Mouse (Mus musculus) embryonic fibroblast, embryonic 13.5 days (primary cell): ENCODE measurements around the gene Cnpy4. TPM values are rescaled to one million over a fixed set of nuclear protein-coding genes. Genes with fewer than 3 reads are reported as not detected.

Source experiments
- H3K27ac ChIP-seq: 2 replicates; pipeline ENCODE4 v1.5.1; 2012; ENCODE audit warnings: low read length, control low read depth, inconsistent platforms; ENCODE audit not compliant: insufficient read depth
- H3K4me1 ChIP-seq: 2 replicates; pipeline ENCODE4 v1.6.1; 2011; ENCODE audit warnings: low read length; ENCODE audit not compliant: control insufficient read depth, insufficient read depth
- H3K4me3 ChIP-seq: 2 replicates; pipeline ENCODE4 v1.5.1; 2011; ENCODE audit warnings: mild to moderate bottlenecking, control low read depth, low read length; ENCODE audit not compliant: insufficient read depth
- CTCF ChIP-seq: IDR thresholded peaks from 2 replicates; pipeline ENCODE4 v1.5.1; 2011; ENCODE audit warnings: mild to moderate bottlenecking, control low read depth, low read length, moderate library complexity, borderline replicate concordance; ENCODE audit not compliant: insufficient read depth
- POLR2A ChIP-seq: IDR thresholded peaks from 2 replicates; pipeline ENCODE4 v1.6.1; 2011; ENCODE audit warnings: low read depth, mild to moderate bottlenecking, control low read depth, low read length, moderate library complexity
- polyA plus RNA-seq: library from polyadenylated mRNA; stranded (reverse); fragments of >200 nt; gene quantifications from 2 replicates; pipeline ENCODE4 v1.2.4, GENCODE M21; 2011; ENCODE audit warnings: low read depth; ENCODE audit not compliant: missing spikeins, insufficient read length

The Cnpy4 gene
- polyA plus RNA-seq, 1 experiment = 63.3 TPM

DNA sequence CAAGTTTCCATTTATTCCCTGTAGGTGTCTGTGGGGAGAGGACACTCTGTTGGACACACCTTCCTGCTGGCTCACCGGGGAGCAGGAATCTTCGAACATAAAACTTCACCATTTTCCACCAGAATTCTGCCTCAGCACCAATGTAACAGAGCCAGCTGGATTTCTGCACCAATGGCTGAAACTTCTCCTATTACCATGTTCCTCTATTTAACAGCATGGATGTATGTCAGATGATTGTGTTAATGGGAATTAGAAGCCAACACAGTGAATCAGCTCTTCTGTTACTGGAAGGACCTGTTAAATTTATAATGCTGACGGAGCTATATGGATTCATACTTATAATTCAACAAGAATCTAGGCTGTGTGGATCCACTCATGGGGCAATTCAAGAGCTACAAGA lies 42.2 kb downstream of the Cnpy4 start:
- no peaks in the 10 kb centered on the region for H3K4me1 ChIP-seq
- no peak overlapping the region for H3K4me3 ChIP-seq
- no peak overlapping the region for H3K27ac ChIP-seq
- TF ChIP-seq POLR2A (no peak), CTCF (no peak)

DNA sequence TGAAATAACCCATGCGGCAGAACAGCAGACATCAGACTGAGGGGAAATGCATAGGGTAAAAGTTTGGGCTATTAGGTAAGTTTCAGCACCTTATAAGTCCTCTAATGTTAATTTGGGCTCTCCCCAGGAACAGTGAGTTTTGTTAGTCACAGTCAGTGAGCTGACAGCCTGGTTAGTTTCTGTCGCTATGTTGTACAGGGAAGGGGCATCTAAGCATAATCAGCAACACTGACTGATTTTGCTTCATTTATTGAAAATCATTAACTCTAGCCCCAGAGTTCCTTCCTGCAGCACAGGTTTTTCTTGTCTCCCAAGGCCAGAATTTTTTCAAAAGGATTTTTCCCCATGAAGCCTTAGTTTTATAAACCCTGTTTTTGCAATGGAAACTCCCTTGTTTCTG lies 46.5 kb downstream of the Cnpy4 start:
- TF ChIP-seq POLR2A (no peak), CTCF (no peak)
- Histone ChIP-seq H3K4me1 (no peaks in the 10 kb centered on the region), H3K27ac (no peak overlapping the region), H3K4me3 (no peak overlapping the region)

GRCm38 (mm10) chr5:138234224-138234623 lies 46.9 kb downstream of the Cnpy4 start:
- TF ChIP-seq CTCF = no peak
- TF ChIP-seq POLR2A = no peak
- Histone ChIP-seq H3K27ac (no peak overlapping the region), H3K4me1 (no peaks in the 10 kb centered on the region), H3K4me3 (no peak overlapping the region)

DNA sequence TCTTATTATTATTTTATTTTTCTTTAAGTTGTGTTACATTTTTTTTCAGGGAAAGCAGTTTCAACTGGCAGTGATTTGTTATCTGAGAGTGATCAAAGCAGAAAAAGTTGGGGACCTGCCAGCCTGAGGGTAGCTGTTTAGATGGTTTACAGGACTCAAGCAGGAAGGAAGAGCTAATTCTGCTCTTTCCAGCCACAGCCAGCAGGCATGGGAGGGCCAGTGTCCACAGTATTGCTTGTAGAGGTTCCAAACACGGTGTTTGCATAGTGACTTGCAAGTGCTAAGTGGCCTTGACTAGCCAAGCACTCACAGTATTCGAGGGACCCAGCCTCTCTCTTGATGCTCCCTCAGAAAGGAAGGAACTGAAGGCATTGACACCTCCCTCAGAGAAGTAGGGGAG lies 54.2 kb downstream of the Cnpy4 start:
- Histone ChIP-seq H3K4me3 (no peak overlapping the region), H3K27ac (no peak overlapping the region), H3K4me1 (no peaks in the 10 kb centered on the region)
- no peak for TF ChIP-seq CTCF
- no peak for TF ChIP-seq POLR2A

Other genes with a start within 250 kb of the Cnpy4 start
- 0.18 TPM in 1 of 2 replicates, not detected in the other for gene Gjc3, start 224.4 kb upstream of the Cnpy4 start, polyA plus RNA-seq
- gene Azgp1, start 206.0 kb upstream of the Cnpy4 start, polyA plus RNA-seq = not detected in 2 replicates
- gene Smok3a, start 166.2 kb upstream of the Cnpy4 start, polyA plus RNA-seq = not detected in 2 replicates
- gene Smok3b, start 166.1 kb upstream of the Cnpy4 start, polyA plus RNA-seq = not detected in 2 replicates
- not detected in 2 replicates for gene Smok3c, start 134.3 kb upstream of the Cnpy4 start, polyA plus RNA-seq
- 24.1 and 25.2 TPM in 2 replicates for gene Zkscan1, start 102.4 kb upstream of the Cnpy4 start, polyA plus RNA-seq
- gene Zscan21, start 70.6 kb upstream of the Cnpy4 start, polyA plus RNA-seq = 15.0 and 22.2 TPM in 2 replicates
- 11.9 and 13.2 TPM in 2 replicates for gene Zfp113, start 31.7 kb upstream of the Cnpy4 start, polyA plus RNA-seq
- 162 and 184 TPM in 2 replicates for gene Cops6, start 26.4 kb upstream of the Cnpy4 start, polyA plus RNA-seq
- 22.2 and 26.5 TPM in 2 replicates for gene Ap4m1, start 15.5 kb upstream of the Cnpy4 start, polyA plus RNA-seq
- gene Mcm7, start 15.1 kb upstream of the Cnpy4 start, polyA plus RNA-seq = 79.1 and 85.3 TPM in 2 replicates
- 27.9 and 29.8 TPM in 2 replicates for gene Taf6, start within 50 bp of the Cnpy4 start, polyA plus RNA-seq
- gene Mblac1, start 6.8 kb downstream of the Cnpy4 start, polyA plus RNA-seq = 2.1 and 3.5 TPM in 2 replicates
- 0.32 TPM in 1 of 2 replicates, not detected in the other for gene Nxpe5, start 38.4 kb downstream of the Cnpy4 start, polyA plus RNA-seq
- 36.9 and 40.7 TPM in 2 replicates for gene Lamtor4, start 68.0 kb downstream of the Cnpy4 start, polyA plus RNA-seq
- gene BC037034, start 76.5 kb downstream of the Cnpy4 start, polyA plus RNA-seq = 18.0 and 18.2 TPM in 2 replicates
- 5.7 and 6.4 TPM in 2 replicates for gene Gal3st4, start 85.4 kb downstream of the Cnpy4 start, polyA plus RNA-seq
- gene Gm43720, start 92.5 kb downstream of the Cnpy4 start, polyA plus RNA-seq = not detected in 2 replicates
- 13.2 and 20.1 TPM in 2 replicates for gene Gpc2, start 92.5 kb downstream of the Cnpy4 start, polyA plus RNA-seq
- 3.0 and 6.0 TPM in 2 replicates for gene Stag3, start 92.8 kb downstream of the Cnpy4 start, polyA plus RNA-seq
- gene Pvrig, start 154.5 kb downstream of the Cnpy4 start, polyA plus RNA-seq = not detected in 2 replicates